Mouse (Mus musculus) hindbrain, embryonic 13.5 days (tissue): ENCODE data around the gene Trim7. TPM values are rescaled to one million over a fixed set of nuclear protein-coding genes. Genes with fewer than 3 reads are reported as not detected.
"Not testable (repeated sequence)": the region's sequence is repeated elsewhere in the genome, so short reads cannot be mapped to it uniquely, and the experiment has no call there.

Experiments
- ATAC-seq: fragments of 200-750 bp; cut with Nextera tagmentation; 2 replicates; pipeline ENCODE4 v1.8.0; 2017; ENCODE audit warnings: moderate TSS enrichment; ENCODE audit not compliant: low FRiP score
- H3K27ac ChIP-seq: fragments of 300-500 bp; sonication (generic); 2 replicates; pipeline ENCODE4 v1.5.1; 2015; ENCODE audit warnings: inconsistent platforms, mild to moderate bottlenecking, moderate library complexity
- H3K27me3 ChIP-seq: fragments of 300-500 bp; sonication (generic); 2 replicates; pipeline ENCODE4 v1.6.1; 2015; ENCODE audit warnings: mild to moderate bottlenecking, inconsistent platforms
- H3K36me3 ChIP-seq: fragments of 300-500 bp; sonication (generic); 2 replicates; pipeline ENCODE4 v1.6.1; 2015; ENCODE audit warnings: mild to moderate bottlenecking, inconsistent platforms
- H3K4me1 ChIP-seq: fragments of 300-500 bp; sonication (generic); replicated peaks from 2 replicates; pipeline ENCODE4 v1.6.1; 2015; ENCODE audit warnings: inconsistent platforms
- H3K4me2 ChIP-seq: fragments of 300-500 bp; sonication (generic); 2 replicates; pipeline ENCODE4 v1.6.1; 2015; ENCODE audit warnings: inconsistent platforms, mild to moderate bottlenecking, moderate library complexity
- H3K4me3 ChIP-seq: fragments of 300-500 bp; sonication (generic); 2 replicates; pipeline ENCODE4 v1.5.1; 2015; ENCODE audit warnings: mild to moderate bottlenecking, inconsistent platforms
- H3K9ac ChIP-seq: fragments of 300-500 bp; sonication (generic); 2 replicates; pipeline ENCODE4 v1.6.1; 2015; ENCODE audit warnings: mild to moderate bottlenecking, inconsistent platforms
- H3K9me3 ChIP-seq: fragments of 300-500 bp; sonication (generic); 2 replicates; pipeline ENCODE4 v1.6.1; 2016; ENCODE audit warnings: inconsistent platforms
- WGBS: fragments of 180-500 bp; shearing (Covaris S2); methylation state at CpG from one replicate; pipeline ENCODE4 v1.1.7; 2015; 5-methylcytosine and 5-hydroxymethylcytosine counted together
- polyA plus RNA-seq: library from polyadenylated mRNA; unstranded; fragments of >200 nt; fragmentation: Nextera tagmentation; extraction: Ambion mirVana; gene quantifications from 2 replicates; pipeline ENCODE4 v1.2.1, GENCODE M21; 2015

The Trim7 gene
- polyA plus RNA-seq, 1 experiment from 2014 or later, result 1.0 TPM

DNA sequence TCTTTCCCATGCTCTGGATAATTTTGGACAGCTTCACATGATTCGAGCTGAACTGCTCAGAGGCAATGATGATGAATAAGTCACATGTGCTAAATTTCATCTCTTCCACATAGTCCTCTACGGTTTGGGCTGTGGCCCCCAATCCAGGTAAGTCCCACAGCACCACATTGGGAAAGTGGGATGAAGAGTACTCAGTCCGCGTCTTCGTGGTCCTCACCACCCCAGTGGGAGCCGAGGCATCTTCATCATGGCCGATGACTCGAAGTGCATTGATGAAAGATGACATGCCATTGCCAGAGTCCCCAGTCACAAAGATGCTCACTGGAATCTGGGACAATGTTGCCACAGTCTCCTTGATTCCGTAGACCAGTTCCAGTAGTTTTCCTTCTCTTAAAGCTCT lies 40.5 kb downstream of the Trim7 start:
- no peak overlapping the region for H3K4me2 ChIP-seq
- no peak overlapping the region for H3K27ac ChIP-seq
- no peaks in the 10 kb centered on the region for H3K36me3 ChIP-seq
- no peak overlapping the region for H3K4me3 ChIP-seq
- peaks cover 8% of the 10 kb centered on the region for H3K4me1 ChIP-seq
- ATAC-seq, result no peak
- H3K9me3 ChIP-seq, result no peaks in the 10 kb centered on the region
- WGBS, result 95% methylated on average over 9 of the region's 9 CpGs
- H3K9ac ChIP-seq, result no peak overlapping the region
- H3K27me3 ChIP-seq, result 0 out of 2 replicates have a peak, but pooled peaks cover 2% of the 10 kb centered on the region

GRCm38 (mm10) chr11:48869380-48870110 lies 43.6 kb downstream of the Trim7 start:
- Histone ChIP-seq H3K27ac (no peak overlapping the region), H3K9ac (no peak overlapping the region; the same call in 1 of the 2 replicates), H3K27me3 (peaks cover 15% of the 10 kb centered on the region), H3K4me1 (peaks cover 16% of the 10 kb centered on the region), H3K9me3 (no peaks in the 10 kb centered on the region), H3K36me3 (no peaks in the 10 kb centered on the region), H3K4me3 (no peak overlapping the region), H3K4me2 (0 out of 2 replicates have a peak overlapping the region, but pooled peaks have one; percentile 13)
- no peak for ATAC-seq
- WGBS, result 80% methylated on average over 7 of the region's 7 CpGs

GRCm38 (mm10) chr11:48870781-48871180 lies 44.8 kb downstream of the Trim7 start:
- Histone ChIP-seq H3K4me2 (peak overlapping the region; percentile 73), H3K27ac (no peak overlapping the region), H3K9ac (peak overlapping the region; percentile 63), H3K36me3 (no peaks in the 10 kb centered on the region), H3K27me3 (peaks cover 15% of the 10 kb centered on the region), H3K4me1 (peaks cover 16% of the 10 kb centered on the region), H3K4me3 (peak overlapping the region; percentile 42), H3K9me3 (no peaks in the 10 kb centered on the region)
- 40% methylated on average over 7 of the region's 7 CpGs for WGBS
- ATAC-seq, result no peak

- WGBS, result 2% methylated on average over 19 of the region's 19 CpGs
- no peak within 1 kb of the TSS for H3K27ac ChIP-seq
- H3K4me1 ChIP-seq, result peaks cover 16% of the 10 kb centered on the region
- H3K4me2 ChIP-seq, result peak within 1 kb of the TSS; percentile 73
- peak within 1 kb of the TSS; percentile 42 for H3K4me3 ChIP-seq
- H3K36me3 ChIP-seq, result no peaks in the 10 kb centered on the region
- peaks cover 15% of the 10 kb centered on the region for H3K27me3 ChIP-seq
- peak within 1 kb of the TSS; percentile 63 for H3K9ac ChIP-seq
- ATAC-seq, result peak; percentile 49; the same call in 1 of the 2 replicates
- H3K9me3 ChIP-seq, result no peaks in the 10 kb centered on the region
These were observed 45.3 kb downstream of the Trim7 start, which contains the start of gene Irgm1 for GRCm38 (mm10) chr11:48871201-48871772. Gene Irgm1 (minus strand): TSS chr11:48871683.

- peaks cover 15% of the 10 kb centered on the region for H3K27me3 ChIP-seq
- no peaks in the 10 kb centered on the region for H3K9me3 ChIP-seq
- no peak overlapping the region for H3K27ac ChIP-seq
- H3K4me3 ChIP-seq, result peak overlapping the region; percentile 42
- 0 out of 2 replicates have a peak, but pooled peaks have one; percentile 1 for ATAC-seq
- WGBS, result 9% methylated on average over 17 of the region's 17 CpGs
- H3K9ac ChIP-seq, result peak overlapping the region; percentile 63
- no peaks in the 10 kb centered on the region for H3K36me3 ChIP-seq
- H3K4me2 ChIP-seq, result peak overlapping the region; percentile 73
- peaks cover 16% of the 10 kb centered on the region for H3K4me1 ChIP-seq
These were observed 46.0 kb downstream of the Trim7 start for GRCm38 (mm10) chr11:48871817-48872541.

GRCm38 (mm10) chr11:48872695-48873300 lies 46.9 kb downstream of the Trim7 start:
- H3K36me3 ChIP-seq, result no peaks in the 10 kb centered on the region
- no peaks in the 10 kb centered on the region for H3K9me3 ChIP-seq
- peaks cover 16% of the 10 kb centered on the region for H3K4me1 ChIP-seq
- H3K27me3 ChIP-seq, result peaks cover 15% of the 10 kb centered on the region
- ATAC-seq, result no peak
- no peak overlapping the region for H3K4me2 ChIP-seq
- H3K4me3 ChIP-seq, result no peak overlapping the region
- 78% methylated on average over 7 of the region's 7 CpGs for WGBS
- no peak overlapping the region for H3K27ac ChIP-seq
- no peak overlapping the region for H3K9ac ChIP-seq

- H3K9me3 ChIP-seq, result no peaks in the 10 kb centered on the region
- peaks cover 16% of the 10 kb centered on the region for H3K4me1 ChIP-seq
- H3K4me3 ChIP-seq, result no peak overlapping the region
- no peak overlapping the region for H3K27ac ChIP-seq
- no peak for ATAC-seq
- H3K27me3 ChIP-seq, result peaks cover 15% of the 10 kb centered on the region
- H3K36me3 ChIP-seq, result no peaks in the 10 kb centered on the region
- no peak overlapping the region for H3K9ac ChIP-seq
- WGBS, result 73% methylated on average over 10 of the region's 10 CpGs
- no peak overlapping the region for H3K4me2 ChIP-seq
These were observed 47.8 kb downstream of the Trim7 start for GRCm38 (mm10) chr11:48873591-48874290.

DNA sequence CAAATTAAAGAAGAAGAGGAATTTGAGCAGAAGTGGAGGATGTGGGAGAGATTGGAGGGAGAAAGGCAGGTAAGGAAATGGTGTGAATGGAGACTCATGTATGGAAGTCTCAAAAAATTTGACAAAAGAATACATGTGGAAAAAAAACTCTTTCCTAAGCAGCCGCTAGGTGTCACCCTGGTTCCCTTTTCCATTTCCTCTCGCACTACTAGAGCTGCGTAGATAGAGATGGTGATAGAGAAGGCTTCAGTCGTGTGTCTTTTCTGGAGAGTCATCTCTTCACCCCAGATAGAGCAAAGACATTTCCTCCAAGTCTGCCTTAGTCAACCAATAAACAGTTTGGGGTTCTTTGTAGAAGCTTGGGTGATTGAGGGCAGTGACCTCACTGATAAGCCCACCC lies 48.5 kb downstream of the Trim7 start:
- Histone ChIP-seq H3K9ac (no peak overlapping the region), H3K27me3 (peaks cover 15% of the 10 kb centered on the region), H3K9me3 (no peaks in the 10 kb centered on the region), H3K4me2 (no peak overlapping the region), H3K27ac (no peak overlapping the region), H3K4me1 (peaks cover 16% of the 10 kb centered on the region), H3K4me3 (no peak overlapping the region), H3K36me3 (no peaks in the 10 kb centered on the region)
- 1% methylated on average over 4 of the region's 4 CpGs for WGBS
- peak; percentile 70 for ATAC-seq

DNA sequence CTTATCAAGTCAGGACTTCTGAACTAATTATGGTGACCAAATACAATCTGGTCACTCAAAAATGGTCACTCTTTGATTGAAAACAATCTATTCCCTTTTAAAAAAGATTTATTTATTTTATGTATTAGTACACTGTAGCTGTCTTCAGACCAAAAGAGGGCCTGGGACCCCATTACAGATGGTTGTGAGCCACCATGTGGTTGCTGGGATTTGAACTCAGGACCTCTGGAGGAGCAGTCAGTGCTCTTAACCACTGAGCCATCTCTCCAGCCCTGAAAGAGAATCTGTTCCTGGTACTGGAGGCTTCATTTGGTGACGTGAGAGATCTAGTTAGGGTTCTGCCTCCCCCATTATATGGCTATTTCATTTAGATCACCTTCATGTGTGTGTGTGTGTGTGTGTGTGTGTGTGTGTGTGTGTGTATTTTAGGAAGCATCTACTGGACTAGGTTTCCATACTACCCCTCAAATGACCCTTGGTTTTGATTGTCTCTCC lies 49.5 kb downstream of the Trim7 start:
- Histone ChIP-seq H3K4me1 (peaks cover 16% of the 10 kb centered on the region), H3K27me3 (peaks cover 15% of the 10 kb centered on the region)
- not testable (repeated sequence) for H3K36me3 ChIP-seq, H3K4me2 ChIP-seq, H3K9ac ChIP-seq, H3K4me3 ChIP-seq, ATAC-seq, H3K9me3 ChIP-seq, H3K27ac ChIP-seq
- WGBS, result 71% methylated on average over 1 of the region's 1 CpGs

GRCm38 (mm10) chr11:48876680-48877079 lies 50.7 kb downstream of the Trim7 start:
- Histone ChIP-seq H3K27ac (no peak overlapping the region), H3K27me3 (peaks cover 11% of the 10 kb centered on the region), H3K4me3 (no peak overlapping the region), H3K9ac (no peak overlapping the region), H3K4me2 (no peak overlapping the region), H3K36me3 (no peaks in the 10 kb centered on the region), H3K9me3 (no peaks in the 10 kb centered on the region), H3K4me1 (peaks cover 6% of the 10 kb centered on the region)
- WGBS, result 96% methylated on average over 1 of the region's 1 CpGs
- no peak for ATAC-seq

GRCm38 (mm10) chr11:48898812-48899431 lies 73.0 kb downstream of the Trim7 start:
- no peak overlapping the region for H3K9ac ChIP-seq
- H3K4me3 ChIP-seq, result no peak overlapping the region
- H3K27ac ChIP-seq, result no peak overlapping the region
- 84% methylated on average over 2 of the region's 2 CpGs for WGBS
- no peak for ATAC-seq
- H3K27me3 ChIP-seq, result no peaks in the 10 kb centered on the region
- no peaks in the 10 kb centered on the region for H3K4me1 ChIP-seq
- no peaks in the 10 kb centered on the region for H3K36me3 ChIP-seq
- H3K9me3 ChIP-seq, result no peaks in the 10 kb centered on the region
- H3K4me2 ChIP-seq, result no peak overlapping the region
